ENCODE assay signal across 13 mouse cellular contexts in the genomic region with DNA sequence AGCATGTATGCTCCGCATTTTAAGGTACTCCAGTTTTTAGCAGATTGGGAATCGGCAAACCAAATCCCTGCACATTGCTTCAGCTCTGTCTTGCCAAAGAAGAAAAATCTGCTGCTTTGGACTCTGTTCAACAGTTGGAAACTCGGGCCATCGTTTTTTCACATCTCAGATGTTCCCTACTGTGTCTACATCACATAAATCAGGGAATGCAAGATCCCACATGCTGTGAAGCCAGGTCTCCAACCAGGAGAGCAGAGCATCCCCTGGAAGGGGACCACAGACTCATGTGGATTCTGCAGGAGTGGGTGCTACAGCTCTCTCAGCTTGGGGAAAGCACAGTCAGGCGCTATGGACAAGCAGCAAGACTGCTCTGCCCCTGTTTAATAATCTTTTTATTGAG. TPM values are rescaled to one million over a fixed set of nuclear protein-coding genes. Genes with fewer than 3 reads are reported as not detected.
A peak's percentile ranks its signal among the peaks of the same experiment; 100 is the strongest.
DNase-seq lines count a peak whose midpoint lies in the region; ATAC-seq and TF ChIP-seq lines count a peak whose summit lies in the region.
"Had no signal": no experiment of that assay in that cellular context is flagged by ENCODE, and none has a peak within 500 bp of the region (broad histone marks: within the 10 kb centered on the region; RNA-seq: fewer than 3 reads in every experiment).

No protein-coding gene starts in this region.

- no peak overlapping the region for H3K4me2 ChIP-seq in forebrain, embryonic 13.5 days

- DNase-seq in forebrain, embryonic 10.5 days (ENCODE audit: extremely low spot score, low spot score) = no peak
- peak; percentile 77 for DNase-seq in brain, adult 2 months (ENCODE audit: low read depth, low spot score)
- DNase-seq in cerebellum, postnatal 25 days = peak; percentile 51 to 56
- peak; percentile 34 to 52 for DNase-seq in layer of hippocampus, postnatal 10 days (ENCODE audit: low spot score in 2 of 2)
- no peak for DNase-seq in lung, adult 2 months
- DNase-seq in embryo, embryonic 10 days (ENCODE audit: low spot score) = no peak
- DNase-seq: kidney, adult 2 months; liver, postnatal 0 days had no signal

- no peaks in the 10 kb centered on the region for H3K4me1 ChIP-seq in forebrain, embryonic 13.5 days
- H3K4me1 ChIP-seq in forebrain, embryonic 10.5 days = no peaks in the 10 kb centered on the region
- H3K4me1 ChIP-seq in lung, adult 2 months (ENCODE audit: control insufficient read depth, insufficient read depth, low read length) = peaks cover 3% of the 10 kb centered on the region; the same call in 1 of the 2 replicates

- no peak for TF ChIP-seq POLR2A in lung, adult 2 months (IDR thresholded peaks at IDR 0.05; ENCODE audit: borderline replicate concordance, extremely low read depth, low read depth, low read length)

- H3K27me3 ChIP-seq in forebrain, embryonic 13.5 days = no peaks in the 10 kb centered on the region
- no peaks in the 10 kb centered on the region for H3K27me3 ChIP-seq in forebrain, embryonic 10.5 days (ENCODE audit: poor library complexity, severe bottlenecking)

- H3K36me3 ChIP-seq in forebrain, embryonic 13.5 days (ENCODE audit: poor library complexity, severe bottlenecking) = no peaks in the 10 kb centered on the region
- no peaks in the 10 kb centered on the region for H3K36me3 ChIP-seq in forebrain, embryonic 10.5 days (replicated peaks)

- WGBS in forebrain, embryonic 13.5 days = 79% methylated on average over 5 of the region's 5 CpGs
- WGBS in forebrain, embryonic 10.5 days = 85% methylated on average over 5 of the region's 5 CpGs
- WGBS in lung, adult 2 months = 76% methylated on average over 5 of the region's 5 CpGs

- H3K9ac ChIP-seq in forebrain, embryonic 13.5 days = no peak overlapping the region
- H3K9ac ChIP-seq: liver, postnatal 0 days had no signal

- ATAC-seq in forebrain, embryonic 13.5 days = peak; percentile 33; the same call in 1 of the 2 replicates
- ATAC-seq in CD4-positive, CD25-positive, alpha-beta regulatory T cell, adult 4 months = no peak
- ATAC-seq: liver, postnatal 0 days had no signal

- no peak for TF ChIP-seq CTCF in lung, adult 2 months (IDR thresholded peaks at IDR 0.05; ENCODE audit: insufficient read depth, low read length)

- H3K9me3 ChIP-seq in forebrain, embryonic 13.5 days (replicated peaks) = no peaks in the 10 kb centered on the region
- H3K9me3 ChIP-seq in forebrain, embryonic 10.5 days = no peaks in the 10 kb centered on the region

- no peak overlapping the region for H3K27ac ChIP-seq in forebrain, embryonic 13.5 days
- no peak overlapping the region for H3K27ac ChIP-seq in forebrain, embryonic 10.5 days
- H3K27ac ChIP-seq: heart, adult 2 months had no signal

- H3K4me3 ChIP-seq in forebrain, embryonic 13.5 days = no peak overlapping the region
- H3K4me3 ChIP-seq in forebrain, embryonic 10.5 days = no peak overlapping the region
- no peak overlapping the region for H3K4me3 ChIP-seq in lung, adult 2 months (replicated peaks; ENCODE audit: extremely low read depth, low read depth, low read length)
- H3K4me3 ChIP-seq: heart, adult 2 months had no signal

RNA-seq across cellular contexts. Expression of gene Pcsk5, which starts 18.4 kb away (rescaled TPM):
- polyA plus RNA-seq in forebrain, embryonic 13.5 days (2015; fragmentation: Nextera tagmentation; extraction: Ambion mirVana) = 5.2 and 5.4 TPM in 2 replicates
- polyA plus RNA-seq in forebrain, embryonic 10.5 days (2016; fragmentation: Nextera tagmentation; extraction: Ambion mirVana) = 9.6 and 11.2 TPM in 2 replicates
- total RNA-seq in layer of hippocampus, postnatal 10 days (2021) = 10 to 100 TPM; 20.8 to 25.7 TPM
- polyA plus RNA-seq in lung, adult 2 months (2012; rRNA removed) = 8.8 and 11.2 TPM in 2 replicates
- polyA plus RNA-seq in CD4-positive, CD25-positive, alpha-beta regulatory T cell, adult 4 months (2017; shearing (Covaris generic)) = not detected
- total RNA-seq: megakaryocyte progenitor cell, adult 5-6 weeks; monocyte, adult 5-6 weeks had no signal

Comparison
In these comparisons a context has a peak if more than half of its experiments do, and no peak if none do; other contexts are left out.
1. DNase-seq: peak in brain, adult 2 months (single experiment), cerebellum, postnatal 25 days (2 of 2) and layer of hippocampus, postnatal 10 days (2 of 2); none in forebrain, embryonic 10.5 days (single experiment), lung, adult 2 months (single experiment) and embryo, embryonic 10 days (single experiment).